Mouse (Mus musculus) adrenal gland, postnatal 14 days (tissue): ENCODE data around the gene Foxj2. TPM values are rescaled to one million over a fixed set of nuclear protein-coding genes. Genes with fewer than 3 reads are reported as not detected.

Experiments used
- DNase-seq: peaks from one replicate; pipeline ENCODE4 v3.0.0; 2021; ENCODE audit warnings: mixed read lengths
- microRNA-seq, 2 experiments: library from miRNA; unstranded; fragments of <30 nt; microRNA quantifications; one replicate each; pipeline ENCODE4 v1.2.0; 2021
- total RNA-seq: library from RNA; stranded (reverse); gene quantifications from 2 replicates; pipeline ENCODE4 v1.2.3, GENCODE M21; 2021

The Foxj2 gene
- total RNA-seq, 1 experiment from 2014 or later, result 21.3 TPM

GRCm38 (mm10) chr6:122873871-122874719 lies 54.4 kb downstream of the Foxj2 start, which contains the start of gene Necap1:
TSS of gene Necap1 (plus strand) at chr6:122874474.
- peak; percentile 98 for DNase-seq

GRCm38 (mm10) chr6:122874720-122875389 lies 55.1 kb downstream of the Foxj2 start:
- peak; percentile 63 for DNase-seq

GRCm38 (mm10) chr6:122879141-122879735 lies 59.5 kb downstream of the Foxj2 start:
- DNase-seq, result no peak

- DNase-seq, result no peak
Measured at GRCm38 (mm10) chr6:122879781-122880505, 60.2 kb downstream of the Foxj2 start.

GRCm38 (mm10) chr6:122881287-122881686 lies 61.6 kb downstream of the Foxj2 start:
- DNase-seq, result no peak

GRCm38 (mm10) chr6:122883603-122884002 lies 63.9 kb downstream of the Foxj2 start:
- no peak for DNase-seq

GRCm38 (mm10) chr6:122889599-122889998 lies 69.9 kb downstream of the Foxj2 start:
- no peak for DNase-seq

GRCm38 (mm10) chr6:122892442-122893049 lies 72.8 kb downstream of the Foxj2 start:
- peak; percentile 78 for DNase-seq

Small RNA genes within 50 kb of the gene (microRNA-seq; reads per million reads assigned to microRNA genes)
- gene Mir7231, result 0 reads per million in 2 experiments

Other genes starting within 250 kb of the Foxj2 start
- gene Apobec1, start 217.5 kb upstream of the Foxj2 start, total RNA-seq, result 8.8 and 12.2 TPM in 2 replicates
- not detected in 2 replicates for gene Gdf3, start 209.8 kb upstream of the Foxj2 start, total RNA-seq
- gene Dppa3, start 193.5 kb upstream of the Foxj2 start, total RNA-seq, result not detected in 2 replicates
- gene Nanog, start 112.4 kb upstream of the Foxj2 start, total RNA-seq, result not detected in 2 replicates
- gene Slc2a3, start 18.3 kb upstream of the Foxj2 start, total RNA-seq, result 8.5 and 14.9 TPM in 2 replicates
- 1.4 and 2.1 TPM in 2 replicates for gene C3ar1, start 36.2 kb downstream of the Foxj2 start, total RNA-seq
- gene Necap1, start 54.6 kb downstream of the Foxj2 start, total RNA-seq, result 47.1 and 47.2 TPM in 2 replicates
- 3.7 and 4.5 TPM in 2 replicates for gene Clec4a1, start 101.9 kb downstream of the Foxj2 start, total RNA-seq
- gene Clec4a3, start 132.6 kb downstream of the Foxj2 start, total RNA-seq, result 2.9 and 3.9 TPM in 2 replicates
- not detected in 2 replicates for gene Clec4a4, start 170.5 kb downstream of the Foxj2 start, total RNA-seq
- gene Clec4b1, start 230.0 kb downstream of the Foxj2 start, total RNA-seq, result not detected in 2 replicates